Mouse (Mus musculus) thymus, postnatal 36 days (tissue): ENCODE data around the gene Akna.

ENCODE experiments used
- DNase-seq, 2 experiments: peaks; one replicate each; pipeline ENCODE4 v3.0.0; 2022; ENCODE audit warnings: mixed read lengths in 2 of 2

The Akna gene

DNA sequence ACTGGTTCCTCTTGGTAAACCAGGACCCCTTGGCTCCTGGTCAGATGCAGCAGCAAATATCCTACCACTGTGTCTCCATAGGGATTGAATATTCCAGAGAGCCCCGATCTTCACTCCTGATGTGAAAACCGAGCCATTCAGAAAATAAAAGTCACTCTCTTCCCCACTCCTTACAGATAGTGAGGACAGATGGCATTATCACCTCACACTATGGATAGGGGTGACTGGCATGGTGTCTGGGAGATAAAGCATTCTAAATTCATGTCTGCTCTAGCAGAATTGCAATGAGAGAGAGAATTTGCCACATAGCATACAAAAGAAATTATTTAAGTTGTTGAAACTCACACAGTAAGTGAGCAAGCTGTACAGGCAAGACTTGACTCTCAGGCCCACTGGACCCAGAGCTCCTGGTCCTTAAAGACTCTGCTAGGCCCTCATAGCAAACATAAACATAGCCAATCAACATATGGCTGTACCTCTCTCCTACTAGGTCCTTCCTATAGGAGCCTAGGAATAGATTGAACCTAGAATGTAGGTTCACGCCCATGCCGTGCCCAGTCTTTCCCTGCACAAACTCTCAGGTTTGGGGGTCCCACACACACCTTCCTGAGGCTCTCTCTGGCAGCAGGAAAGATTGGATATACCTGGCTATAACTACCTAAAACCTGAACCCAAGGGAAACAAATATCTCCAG lies 20.3 kb downstream of the Akna start:
- DNase-seq: no peak

DNA sequence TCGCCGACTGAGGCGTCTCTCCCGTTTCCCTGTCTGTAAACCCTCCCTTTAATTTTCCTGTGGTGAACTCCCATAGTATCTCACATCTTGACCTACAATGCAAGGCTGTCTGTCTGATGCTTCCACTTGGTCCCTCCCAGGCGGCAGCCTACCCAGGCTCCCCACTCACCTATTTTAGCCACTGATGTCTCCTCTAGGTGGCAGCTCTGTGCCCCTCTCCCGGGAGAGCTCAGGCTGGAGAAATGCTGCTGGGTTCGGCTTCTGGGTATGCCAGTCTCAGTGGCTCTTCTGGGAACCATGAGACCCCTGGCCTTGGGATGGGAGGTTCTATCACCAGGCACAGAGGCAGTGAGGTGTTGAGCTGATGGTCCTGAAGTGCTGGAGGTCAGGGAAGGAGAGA lies 25.7 kb downstream of the Akna start:
- DNase-seq: peak in 1 of 2 experiments; percentile 46

DNA sequence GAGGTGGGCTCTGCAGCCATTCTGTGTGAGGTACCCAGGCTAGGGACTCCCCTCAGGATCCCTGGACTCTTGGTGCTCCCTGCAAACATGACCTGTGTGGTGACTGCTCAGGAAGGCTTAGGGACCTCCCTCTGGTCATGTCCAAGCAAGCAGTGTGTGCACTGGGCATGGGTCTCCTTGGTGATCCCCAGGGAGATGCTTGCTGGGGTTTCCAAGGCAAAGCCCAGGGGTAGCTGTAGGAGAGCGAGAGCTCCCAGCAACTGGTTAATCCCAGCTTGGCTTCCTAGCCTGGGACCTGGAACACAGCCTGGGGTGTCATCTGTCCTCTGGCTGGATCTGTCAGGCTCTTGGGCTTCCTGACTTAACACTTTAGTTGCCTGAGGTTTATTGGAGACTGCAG lies 27.8 kb downstream of the Akna start:
- no peak for DNase-seq

DNA sequence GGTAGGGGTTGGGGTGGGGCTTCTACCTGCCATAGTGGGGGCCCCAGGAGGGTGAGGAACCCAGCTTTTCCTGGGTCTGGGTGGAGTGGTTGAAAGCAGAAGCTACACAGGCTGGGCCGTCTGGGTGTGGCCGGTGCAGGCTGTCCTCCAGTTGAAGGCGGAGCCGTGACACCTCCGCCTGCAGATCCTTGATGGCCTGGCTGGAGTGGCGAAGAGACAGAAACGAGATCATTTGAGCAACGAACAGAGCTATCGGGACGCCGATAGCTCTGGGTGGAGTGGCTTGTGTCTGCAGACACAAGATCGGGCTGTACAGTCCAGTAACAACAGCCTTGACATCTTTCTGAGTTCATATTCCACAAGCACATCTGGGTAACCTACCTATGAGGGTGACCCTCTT lies 28.8 kb downstream of the Akna start:
- no peak for DNase-seq

DNA sequence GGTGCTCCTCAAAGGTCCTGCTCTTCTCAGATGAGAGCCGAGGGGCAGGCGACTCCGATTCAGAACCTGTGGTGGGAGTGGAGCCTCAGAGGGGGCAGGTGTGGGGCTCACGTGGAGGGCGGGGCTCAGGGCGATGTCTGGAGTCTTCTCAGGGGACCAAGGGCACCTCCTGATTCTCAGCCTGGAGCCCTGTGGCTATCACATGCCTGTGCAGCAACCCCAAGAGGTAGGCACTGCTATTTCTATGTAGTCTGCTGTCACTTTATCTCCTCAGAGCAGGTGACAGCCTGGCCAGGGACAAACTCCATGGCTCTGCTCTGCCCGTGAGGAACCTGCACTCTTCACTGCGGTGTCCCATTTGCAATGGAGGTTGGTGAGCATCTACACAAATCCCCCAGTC lies 29.8 kb downstream of the Akna start:
- no peak for DNase-seq

DNA sequence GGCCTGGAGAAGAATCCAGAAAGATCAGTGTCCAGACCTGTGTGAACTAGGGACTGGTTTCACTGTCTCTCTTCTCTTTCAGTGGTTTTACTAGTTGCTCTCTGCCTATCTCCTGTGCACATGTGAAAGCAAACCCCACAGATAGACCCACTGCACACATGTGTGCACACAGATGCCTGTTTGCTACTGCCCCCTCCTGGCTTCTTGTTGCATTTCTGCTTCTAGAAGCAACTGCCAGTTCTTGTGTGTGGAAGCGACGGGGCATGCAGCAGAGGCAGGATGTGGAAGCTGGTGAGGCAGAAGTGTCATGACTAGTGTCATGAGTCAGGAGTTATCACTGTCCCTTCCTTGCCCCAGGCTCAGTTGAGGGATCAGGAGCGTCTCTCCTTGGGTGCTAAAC lies 31.3 kb downstream of the Akna start:
- peak; percentile 66 for DNase-seq

DNA sequence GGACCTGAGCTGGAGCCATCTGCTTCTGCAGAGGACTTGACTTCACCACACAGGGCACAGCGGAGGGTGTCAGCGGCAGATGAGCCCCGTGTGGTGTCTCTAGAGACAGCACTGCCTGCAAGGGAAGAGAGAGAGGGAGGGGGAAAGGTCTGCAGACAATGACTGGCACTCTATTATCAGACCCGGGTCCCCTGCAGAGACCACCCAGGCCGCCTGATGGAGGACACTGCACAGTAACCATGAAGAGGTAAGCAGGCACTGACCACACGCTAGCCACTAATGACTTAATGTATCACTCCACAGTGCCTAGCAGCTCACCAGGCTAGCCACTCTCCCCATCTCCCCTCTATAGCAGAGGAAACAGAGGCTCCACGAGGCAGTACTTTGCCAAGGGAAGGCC lies 32.3 kb downstream of the Akna start:
- DNase-seq: no peak

DNA sequence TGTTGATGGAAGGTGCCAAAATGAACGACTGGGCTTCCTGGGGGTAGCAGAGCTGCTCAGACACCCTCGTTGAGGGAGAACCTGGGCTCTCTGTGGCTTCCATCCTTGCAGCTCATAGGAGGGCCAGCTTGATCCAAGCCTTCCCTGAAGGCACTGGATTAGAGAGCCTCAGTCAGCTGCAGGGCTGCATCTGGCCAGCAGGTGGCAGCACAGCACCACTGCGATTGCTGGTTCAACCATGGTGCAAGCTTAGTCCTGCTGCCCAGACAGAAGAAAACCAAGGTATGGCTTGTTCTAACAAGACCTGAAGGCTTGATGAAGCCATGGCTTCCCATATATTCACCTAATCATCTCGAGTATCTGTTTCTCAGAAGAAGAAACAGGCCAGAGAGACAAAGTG lies 34.6 kb downstream of the Akna start:
- DNase-seq: peak; percentile 82 to 87

DNA sequence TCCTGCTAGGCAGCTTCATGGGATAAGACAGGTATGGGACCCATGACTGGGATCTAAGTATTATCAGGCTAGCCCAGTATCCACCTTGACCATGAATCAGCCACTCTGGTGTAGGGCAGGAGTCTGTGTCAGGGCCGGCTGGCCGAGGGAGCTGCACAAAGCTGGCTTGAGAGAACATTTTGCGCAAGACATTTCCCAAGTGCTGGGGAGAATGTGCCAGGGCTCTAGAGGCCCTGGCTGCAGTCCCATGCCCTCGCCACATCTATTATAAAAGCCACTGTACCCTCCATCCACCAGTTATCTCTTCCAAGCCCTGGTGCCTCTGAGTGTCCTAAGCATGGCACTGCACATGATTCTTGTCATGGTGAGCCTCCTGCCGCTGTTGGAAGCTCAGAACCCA lies 41.0 kb downstream of the Akna start, which contains the start of gene Orm2:
Orm2 (plus strand) TSS at position 300 of the 400 bp plus-strand sequence.
- no peak for DNase-seq

DNA sequence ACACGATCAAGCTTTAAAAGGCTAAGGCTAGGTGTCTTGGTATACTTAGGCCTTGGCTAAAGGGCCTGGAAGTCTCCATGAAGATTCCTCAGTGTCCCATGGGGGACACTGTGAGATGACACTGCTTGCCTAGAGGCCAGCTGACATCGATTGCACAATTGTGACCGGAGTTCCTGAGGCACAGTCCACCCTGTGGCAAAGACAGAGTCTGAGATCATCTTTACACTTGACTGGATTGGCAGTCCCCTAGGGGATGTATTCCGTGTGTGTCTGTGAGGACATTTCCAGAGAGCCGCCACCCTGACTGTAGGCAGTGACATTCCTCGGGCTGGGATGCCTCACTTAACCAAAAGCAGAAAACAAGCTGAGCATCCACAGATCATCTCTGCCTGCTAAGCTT lies 43.3 kb downstream of the Akna start:
- no peak for DNase-seq

DNA sequence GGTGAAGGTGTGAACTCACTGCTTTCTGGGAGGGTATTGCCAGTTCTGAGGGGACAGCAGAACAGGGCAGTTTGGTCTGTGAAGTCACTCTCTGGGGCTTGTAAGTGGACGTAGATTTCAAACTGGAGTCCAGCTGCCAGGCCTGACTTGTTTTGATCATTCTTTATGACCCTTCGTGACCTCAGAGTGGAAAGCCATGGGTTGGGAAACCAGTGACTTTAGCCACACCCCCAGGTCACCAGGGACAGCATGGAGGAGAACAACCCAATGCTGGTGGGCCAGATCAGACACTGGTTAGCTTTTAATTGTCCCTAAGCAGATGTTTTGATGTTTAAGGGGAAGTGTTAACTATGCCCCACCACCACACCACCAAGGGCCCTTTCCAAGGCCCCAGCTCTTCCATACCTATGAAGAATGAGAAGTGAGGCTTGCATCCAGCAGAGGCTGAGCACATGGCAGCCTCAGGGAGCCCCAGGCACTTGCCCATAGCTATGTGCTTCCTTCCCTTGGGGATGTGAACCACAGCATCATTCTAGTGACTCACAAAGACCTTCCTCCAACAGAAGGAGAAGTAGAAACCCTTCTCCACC lies 46.1 kb downstream of the Akna start:
- no peak for DNase-seq

DNA sequence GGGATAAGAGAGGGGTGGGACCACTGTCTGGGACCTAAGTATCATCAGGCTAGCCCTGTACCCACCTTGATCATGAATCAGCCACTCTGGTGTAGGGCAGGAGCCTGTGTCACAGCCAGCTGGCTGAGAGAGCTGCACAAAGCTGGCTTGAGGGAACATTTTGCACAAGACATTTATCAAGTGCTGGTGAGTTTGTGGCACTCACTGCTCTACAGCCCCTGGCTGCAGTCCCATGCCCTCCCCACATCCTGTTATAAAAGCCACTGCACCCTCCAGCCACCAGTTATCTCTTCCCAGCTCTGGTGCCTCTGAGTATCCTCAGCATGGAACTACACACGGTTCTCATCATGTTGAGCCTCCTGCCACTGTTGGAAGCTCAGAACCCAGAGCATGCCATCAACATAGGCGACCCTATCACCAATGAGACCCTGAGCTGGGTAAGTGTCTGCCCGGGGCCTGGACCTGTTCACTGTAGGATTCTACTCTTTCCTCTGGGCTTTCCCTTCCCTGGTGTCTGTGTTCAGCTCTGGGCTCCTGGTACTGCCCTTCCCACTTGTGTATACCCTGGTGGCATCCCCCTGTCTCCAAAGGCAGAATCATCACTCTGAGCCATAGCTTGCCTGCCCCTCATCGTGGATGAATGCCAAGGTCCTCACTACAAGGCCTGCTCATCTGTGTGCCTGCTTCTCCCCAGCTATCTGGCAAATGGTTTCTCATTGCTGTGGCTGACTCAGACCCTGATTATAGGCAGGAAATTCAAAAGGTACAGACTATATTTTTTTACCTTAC lies 47.1 kb downstream of the Akna start, which contains the start of gene Orm3:
Orm3 (plus strand) TSS at position 286 of the 789 bp plus-strand sequence.
- DNase-seq: peak in 1 of 2 experiments; percentile 2

DNA sequence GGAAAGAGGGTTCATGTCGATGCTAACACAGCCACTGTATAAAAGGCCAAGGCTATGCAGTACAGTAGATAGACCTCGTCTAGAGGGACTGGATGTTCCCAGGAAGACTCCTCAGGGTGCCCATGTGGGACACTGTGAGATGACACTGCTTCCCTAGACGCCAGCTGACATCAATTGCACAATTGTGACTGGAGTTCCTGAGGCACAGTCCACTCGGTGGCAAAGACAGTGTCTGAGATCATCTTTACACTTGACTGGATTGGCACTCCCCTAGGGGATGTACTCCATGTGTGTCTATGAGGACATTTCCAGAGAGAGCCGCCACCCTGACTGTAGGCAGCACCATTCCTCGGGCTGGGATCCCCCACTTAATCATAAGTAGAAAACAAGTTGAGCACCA lies 54.6 kb downstream of the Akna start:
- DNase-seq: no peak

DNA sequence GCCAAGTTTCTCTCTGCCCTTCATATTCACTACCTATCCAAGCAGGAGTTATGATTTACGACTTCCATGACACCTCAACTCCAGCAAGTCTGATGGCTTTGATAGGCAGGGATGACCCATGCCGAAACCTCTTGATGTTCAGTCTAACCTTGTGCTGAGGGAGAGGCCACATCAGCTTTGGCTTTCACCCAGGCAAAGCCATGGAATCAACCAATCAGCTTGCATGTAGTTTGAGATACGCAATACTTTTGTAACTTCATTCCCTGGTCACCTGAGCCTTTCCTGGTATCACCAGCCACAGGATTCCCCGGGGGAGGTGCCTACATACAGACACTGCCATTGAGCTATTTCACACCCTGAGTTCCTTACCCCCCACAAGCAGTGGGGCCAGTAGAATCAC lies 56.5 kb downstream of the Akna start:
- no peak for DNase-seq

DNA sequence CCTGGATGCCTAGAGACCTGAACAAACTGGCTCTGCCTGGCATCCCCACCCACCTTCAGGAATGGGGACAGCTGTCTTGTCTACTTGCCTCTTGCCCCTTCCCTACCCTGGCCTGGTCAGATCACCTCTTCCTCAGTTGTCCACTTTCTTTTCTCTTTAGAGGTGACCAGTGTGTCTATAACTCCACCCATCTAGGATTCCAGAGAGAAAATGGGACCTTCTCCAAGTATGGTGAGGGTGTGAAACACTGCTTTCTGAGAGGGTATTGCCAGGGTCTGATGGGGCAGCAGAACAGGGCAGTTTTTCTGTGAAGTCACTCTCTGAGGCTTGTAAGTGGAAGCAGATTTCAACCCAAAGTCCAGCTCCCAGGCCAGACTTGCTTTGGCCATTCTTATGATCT lies 57.9 kb downstream of the Akna start:
- no peak for DNase-seq

DNA sequence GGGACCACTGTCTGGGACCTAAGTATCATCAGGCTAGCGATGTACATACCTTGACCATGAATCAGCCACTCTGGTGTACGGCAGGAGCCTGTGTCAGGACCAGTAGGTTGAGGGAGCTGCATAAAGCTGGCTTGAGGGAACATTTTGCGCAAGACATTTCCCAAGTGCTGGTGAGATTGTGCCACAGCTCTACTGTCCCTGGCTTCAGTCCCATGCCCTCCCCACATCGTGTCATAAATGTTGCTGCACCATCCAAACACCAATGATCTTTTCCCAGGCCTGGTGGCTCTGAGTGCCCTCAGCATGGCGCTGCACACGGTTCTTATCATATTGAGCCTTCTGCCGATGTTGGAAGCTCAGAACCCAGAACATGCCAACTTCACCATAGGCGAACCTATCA lies 58.9 kb downstream of the Akna start, which contains the start of gene Orm1:
Orm1 (plus strand) TSS at position 266 of the 400 bp plus-strand sequence.
- DNase-seq: no peak

DNA sequence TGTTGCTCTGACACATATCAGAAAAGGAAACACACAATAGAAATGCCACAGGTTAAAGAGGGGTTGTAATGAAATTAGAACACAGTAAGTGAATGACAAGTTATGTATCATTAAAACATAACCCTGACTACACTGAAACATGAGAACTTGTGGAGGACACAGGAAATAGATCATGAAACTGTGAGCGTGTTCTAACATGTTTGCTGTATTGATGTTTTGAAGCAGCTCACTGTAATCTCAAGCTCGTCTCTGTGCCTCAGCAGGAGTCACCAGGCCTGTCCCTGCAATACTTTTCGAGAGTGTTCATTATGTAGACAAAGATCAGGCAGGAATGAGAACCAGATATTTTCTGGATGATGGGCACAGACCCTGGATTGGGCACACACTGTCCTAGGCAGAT lies 59.5 kb downstream of the Akna start:
- no peak for DNase-seq

DNA sequence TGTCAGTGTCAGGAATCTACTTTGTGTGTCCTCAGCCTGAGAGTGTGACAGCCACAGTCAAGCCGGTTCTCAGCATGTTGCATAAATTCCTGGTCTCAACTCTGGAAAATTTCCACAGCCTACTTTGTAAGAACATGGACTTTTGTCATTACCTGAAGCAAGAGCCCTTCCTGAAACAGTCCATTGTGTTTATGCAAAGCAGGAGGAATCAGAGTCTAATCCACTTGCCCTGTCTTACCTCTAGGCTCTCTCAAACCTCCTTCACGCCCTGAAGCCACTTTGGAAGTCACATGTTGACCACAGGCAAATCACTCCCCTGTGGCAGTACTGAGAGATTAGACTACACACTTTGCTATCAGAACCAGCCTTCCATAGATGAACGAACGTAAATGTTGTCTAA lies 60.7 kb downstream of the Akna start:
- no peak for DNase-seq

DNA sequence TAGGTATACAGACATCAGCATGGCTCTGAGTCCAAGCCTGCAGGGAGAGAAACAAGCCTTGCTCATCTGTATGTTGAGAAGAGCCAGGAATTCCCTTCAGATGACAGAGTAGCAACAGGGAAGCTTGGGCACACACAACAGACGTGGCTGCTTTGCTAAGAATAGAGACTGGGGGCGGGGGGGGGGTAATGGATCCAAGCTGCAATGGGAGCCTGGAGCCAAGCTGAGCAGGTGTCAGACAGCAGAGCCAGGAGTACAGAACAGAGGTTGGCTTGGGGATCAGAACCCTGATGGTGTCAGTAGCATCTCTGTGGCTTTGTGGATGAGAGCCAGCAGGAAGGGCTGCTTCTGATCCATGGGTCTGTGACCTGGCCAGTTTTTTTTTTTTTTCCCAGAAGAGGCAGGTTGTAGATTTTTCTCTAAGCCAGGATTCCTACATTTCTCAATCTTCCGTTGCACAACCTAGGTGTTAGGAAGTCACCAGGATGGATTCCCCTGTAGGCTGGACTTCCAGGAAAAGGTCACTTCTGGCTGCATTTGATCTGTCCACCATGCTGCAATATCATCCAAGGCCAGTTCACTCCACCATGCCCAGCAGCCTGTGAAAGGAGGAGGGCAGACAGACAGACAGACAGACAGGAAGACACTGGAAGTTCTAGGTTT lies 64.6 kb downstream of the Akna start:
- DNase-seq: no peak

DNA sequence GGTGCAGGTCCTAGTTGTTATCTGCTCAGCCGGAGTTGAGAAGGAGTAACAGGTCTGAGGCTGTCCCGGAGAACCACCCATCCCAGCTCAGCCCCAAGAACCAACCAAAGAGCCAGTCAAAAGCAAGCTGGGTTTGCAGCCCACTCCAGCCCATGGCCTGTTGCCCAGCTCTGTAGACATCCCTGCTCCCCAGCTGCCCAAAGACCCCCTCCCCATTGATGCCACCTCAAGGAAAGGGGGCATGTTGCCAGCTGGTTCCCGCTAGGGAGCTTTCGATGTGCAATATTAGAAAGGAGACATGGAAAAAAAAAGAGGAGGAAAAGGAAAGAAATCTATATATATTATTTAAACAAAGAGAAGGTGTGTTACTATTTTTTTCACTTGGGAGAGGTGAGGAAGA lies 69.8 kb downstream of the Akna start:
- peak in 1 of 2 experiments; percentile 1 for DNase-seq

DNA sequence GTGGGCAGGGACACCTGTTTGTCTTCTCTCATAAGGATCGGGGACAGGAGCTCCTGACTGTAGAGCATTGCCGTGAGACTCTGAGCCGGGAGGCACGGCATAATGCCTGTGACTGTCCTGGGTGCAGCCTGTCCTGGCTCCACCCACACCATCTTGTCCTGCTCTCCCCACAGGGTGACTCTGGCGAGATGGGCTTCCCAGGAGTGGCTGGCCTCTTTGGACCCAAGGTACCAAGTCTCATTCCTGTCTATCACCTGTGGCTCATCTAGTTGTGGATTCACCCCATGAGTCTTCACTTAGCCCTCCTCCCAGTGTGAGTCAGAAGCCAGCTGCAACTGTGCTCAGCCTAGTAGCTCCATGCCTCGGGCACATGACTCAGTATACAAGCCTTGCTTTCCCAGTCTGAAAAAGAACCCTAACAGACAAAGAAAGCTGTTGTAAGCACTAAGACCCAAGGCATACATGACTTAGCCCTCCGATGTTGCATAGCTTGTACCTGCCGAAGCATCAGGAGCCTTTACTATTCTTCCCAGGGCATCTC lies 79.8 kb downstream of the Akna start:
- DNase-seq: peak in 1 of 2 experiments; percentile 1

DNA sequence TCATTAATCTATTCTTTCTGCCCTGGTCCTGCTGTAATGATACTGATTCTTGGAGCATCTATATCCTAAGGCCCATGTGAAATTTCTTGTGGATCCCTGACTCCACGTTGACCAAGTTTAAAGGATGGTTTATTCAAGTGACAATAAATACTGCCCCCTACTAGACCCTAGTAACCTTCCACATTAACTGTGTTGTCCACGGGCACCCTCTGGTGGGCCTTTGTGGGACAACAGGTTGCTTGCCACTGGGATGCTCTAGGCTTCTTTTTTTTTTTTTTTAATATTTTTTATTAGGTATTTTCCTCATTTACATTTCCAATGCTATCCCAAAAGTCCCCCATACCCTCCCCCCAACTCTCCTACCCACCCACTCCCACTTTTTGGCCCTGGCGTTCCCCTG lies 83.6 kb downstream of the Akna start:
- DNase-seq: peak; percentile 65 to 69
